Mouse (Mus musculus): ENCODE measurements around the gene Muc5b.

GRCm38 (mm10) chr7:141803206-141803605, 35.7 kb upstream of the Muc5b start:
- TF ChIP-seq CTCF (IDR thresholded peaks at IDR 0.05; ENCODE audit: control insufficient read depth, insufficient read depth, insufficient replicate concordance, low read depth, low read length) = no peak
- no peak for TF ChIP-seq POLR2A (IDR thresholded peaks at IDR 0.05; ENCODE audit: control insufficient read depth, low read depth, low read length)

Data from testis, adult 2 months (tissue).